Mouse (Mus musculus): ENCODE data around the gene Zswim4.

Zswim4 gene

DNA sequence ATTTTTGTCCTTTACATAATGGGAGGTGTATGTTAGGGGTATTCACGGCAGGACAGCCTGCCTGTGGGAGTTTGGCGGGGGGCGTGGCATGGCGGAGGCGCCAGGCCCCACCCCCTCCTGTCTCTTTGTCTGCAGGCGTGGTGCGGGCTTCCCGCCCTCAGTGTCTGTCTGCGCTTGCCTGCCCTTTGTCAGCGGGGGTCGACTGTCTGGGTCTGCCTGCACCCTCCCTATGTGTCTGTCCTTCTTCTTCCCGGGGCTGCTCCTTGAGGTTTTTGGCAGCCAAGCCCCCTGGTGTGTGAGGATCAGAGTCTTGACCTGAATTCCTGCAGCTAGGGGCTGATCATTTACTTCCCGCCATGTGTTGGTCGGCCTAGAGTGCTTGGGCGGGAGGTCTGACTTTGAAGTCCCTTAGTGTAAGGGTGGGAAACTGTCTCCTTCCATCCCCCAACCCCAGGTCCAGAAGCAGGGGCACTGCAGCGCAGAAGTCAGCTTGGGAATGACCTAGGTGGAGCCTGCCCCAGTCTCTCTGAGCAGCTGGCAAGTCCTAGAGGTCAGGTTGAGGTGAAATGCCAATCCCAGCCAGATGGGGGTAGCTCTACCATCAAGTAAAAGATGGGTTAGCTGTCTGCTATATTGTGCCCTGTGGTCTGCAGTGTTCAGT, 56.2 kb downstream of the Zswim4 start:
- DNase-seq (ENCODE audit: low read depth), result no peak

GRCm38 (mm10) chr8:84179946-84180345, 56.9 kb downstream of the Zswim4 start:
- no peak for DNase-seq (ENCODE audit: low read depth)

DNA sequence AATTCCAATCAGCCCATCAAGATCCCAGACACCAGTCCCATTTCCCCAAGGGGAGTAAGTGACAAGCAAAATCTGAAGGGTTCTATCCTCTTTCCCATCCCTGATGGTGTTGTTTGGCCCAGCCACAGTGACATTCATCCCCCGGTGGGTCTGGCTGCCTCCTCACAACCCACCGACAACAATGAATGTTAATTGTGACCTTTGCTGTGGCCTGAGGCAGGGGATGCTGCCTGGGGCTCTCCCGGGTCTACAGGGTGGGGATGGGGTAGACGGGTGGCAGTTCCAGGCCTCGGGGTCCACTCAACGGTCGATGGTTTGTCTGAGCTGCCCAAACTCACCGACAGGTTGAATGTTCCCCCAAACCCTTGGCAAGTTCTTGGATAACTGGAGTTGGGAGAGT, 58.3 kb downstream of the Zswim4 start:
- DNase-seq (ENCODE audit: low read depth), result no peak

DNA sequence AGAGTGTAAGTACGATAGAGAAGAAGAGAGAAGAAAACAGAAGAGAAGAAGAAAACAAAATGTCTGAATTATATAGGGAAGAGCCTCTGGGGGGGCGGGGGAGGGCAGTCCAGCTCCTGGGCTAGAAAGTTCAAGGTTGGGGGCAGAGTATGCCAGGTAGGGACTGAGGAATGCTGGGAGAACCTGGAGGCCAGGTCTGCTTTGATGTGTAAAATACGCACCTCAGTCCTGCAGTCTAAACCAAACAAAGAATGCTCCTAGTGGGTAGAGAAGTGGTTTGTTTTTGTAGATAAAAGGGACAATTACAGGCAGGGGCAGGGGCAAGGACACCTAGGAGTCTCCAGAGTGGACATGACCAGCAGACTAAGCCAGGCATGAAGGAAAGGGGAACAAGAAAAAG, 59.5 kb downstream of the Zswim4 start:
- DNase-seq (ENCODE audit: low read depth), result no peak

GRCm38 (mm10) chr8:84176560-84176959, 60.3 kb downstream of the Zswim4 start:
- no peak for DNase-seq (ENCODE audit: low read depth)

DNA sequence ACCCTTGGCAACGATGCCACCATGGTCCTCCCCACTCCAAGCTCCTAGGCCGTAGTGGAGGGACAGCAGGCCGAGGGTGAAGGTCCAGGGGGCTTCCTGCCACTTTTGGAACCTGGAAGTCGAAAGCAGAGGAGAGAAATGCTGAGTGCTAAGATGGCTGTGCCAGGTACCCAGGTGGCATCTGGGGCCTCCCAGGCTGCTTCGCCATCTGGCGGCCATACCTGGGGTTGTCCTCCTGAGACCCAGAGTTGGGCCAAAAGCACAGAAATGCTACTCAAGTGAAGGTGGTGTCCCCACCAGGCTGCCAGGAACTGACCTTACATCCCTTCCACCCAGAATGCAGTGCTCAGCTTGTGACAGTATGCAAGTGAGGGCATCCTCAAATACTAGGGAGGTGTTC, 63.0 kb downstream of the Zswim4 start:
- DNase-seq (ENCODE audit: low read depth), result peak; percentile 63

GRCm38 (mm10) chr8:84170096-84170495, 66.8 kb downstream of the Zswim4 start:
- DNase-seq (ENCODE audit: low read depth), result no peak

DNA sequence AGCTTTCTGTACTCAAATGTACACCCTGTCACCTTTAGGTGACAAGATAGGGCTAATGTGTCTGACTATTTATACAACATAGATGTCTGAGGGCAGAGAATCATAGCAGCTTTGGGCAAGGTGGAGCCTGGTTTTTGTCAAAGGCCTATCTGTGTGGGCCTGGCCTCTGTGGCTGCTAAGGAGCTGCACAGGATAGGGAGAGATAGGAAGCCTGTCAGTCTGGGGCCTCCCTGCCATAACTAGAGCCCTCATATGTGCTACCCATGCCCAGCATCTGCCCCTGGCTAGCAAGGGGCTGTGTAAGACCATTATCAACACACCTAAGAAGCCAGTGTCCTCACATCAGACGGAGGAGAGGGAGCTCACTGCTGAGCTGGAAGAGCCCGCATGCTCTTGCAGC, 69.2 kb downstream of the Zswim4 start:
- no peak for DNase-seq (ENCODE audit: low read depth)

All from NIH3T3 (cell line).